16 mouse cellular contexts compared by ENCODE assay signal in genomic region chr10:69930503-69930902, GRCm38 (mm10).
DNase-seq lines count a peak whose midpoint lies in the region; ATAC-seq and TF ChIP-seq lines count a peak whose summit lies in the region.
"Had no signal": no experiment of that assay in that cellular context is flagged by ENCODE, and none has a peak within 500 bp of the region (broad histone marks: within the 10 kb centered on the region; RNA-seq: fewer than 3 reads in every experiment).

No protein-coding gene starts in this region.

- H3K9me3 ChIP-seq in liver, embryonic 15.5 days (replicated peaks): no peaks in the 10 kb centered on the region
- H3K9me3 ChIP-seq in liver, embryonic 11.5 days (ENCODE audit: control insufficient read depth, low read length): no peaks in the 10 kb centered on the region
- H3K9me3 ChIP-seq in limb, embryonic 10.5 days (replicated peaks): no peaks in the 10 kb centered on the region
- H3K9me3 ChIP-seq: forebrain, embryonic 12.5 days; heart, embryonic 12.5 days; limb, embryonic 12.5 days had no signal

- WGBS in liver, embryonic 15.5 days (ENCODE audit: insufficient replicate concordance): 69% methylated on average over 8 of the region's 8 CpGs
- 84% methylated on average over 8 of the region's 8 CpGs for WGBS in liver, embryonic 11.5 days
- WGBS in limb, embryonic 10.5 days: 94% methylated on average over 8 of the region's 8 CpGs

- H3K4me1 ChIP-seq in liver, embryonic 15.5 days (replicated peaks): peaks cover 1% of the 10 kb centered on the region
- peaks cover 7% of the 10 kb centered on the region; the same call in 1 of the 2 replicates for H3K4me1 ChIP-seq in liver, embryonic 11.5 days (replicated peaks; ENCODE audit: control insufficient read depth, insufficient read depth, low read length)
- H3K4me1 ChIP-seq in limb, embryonic 10.5 days: peaks cover 17% of the 10 kb centered on the region

- peaks cover 35% of the 10 kb centered on the region for H3K27me3 ChIP-seq in liver, embryonic 15.5 days
- H3K27me3 ChIP-seq in liver, embryonic 11.5 days (replicated peaks; ENCODE audit: control insufficient read depth, insufficient read depth, low read length): peaks cover 5% of the 10 kb centered on the region
- no peaks in the 10 kb centered on the region for H3K27me3 ChIP-seq in Patski
- no peaks in the 10 kb centered on the region for H3K27me3 ChIP-seq in limb, embryonic 10.5 days (ENCODE audit: low read depth, poor library complexity, severe bottlenecking)
- H3K27me3 ChIP-seq: heart, embryonic 12.5 days; limb, embryonic 12.5 days had no signal

- peaks cover 4% of the 10 kb centered on the region for H3K36me3 ChIP-seq in liver, embryonic 15.5 days (replicated peaks)
- no peaks in the 10 kb centered on the region for H3K36me3 ChIP-seq in liver, embryonic 11.5 days (ENCODE audit: control insufficient read depth, insufficient read depth, low read length)
- peaks cover 30% of the 10 kb centered on the region for H3K36me3 ChIP-seq in limb, embryonic 10.5 days
- H3K36me3 ChIP-seq: forebrain, embryonic 12.5 days had no signal

- CTCF ChIA-PET in Patski (lab: Charles Lee): interaction anchor here (0.7 to 2.9 kb wide), 7 partner anchors 9 to 59 kb away, joined by 3 to 10 read pairs (median 4); no protein-coding TSS in a partner anchor

- peak; percentile 35 for DNase-seq in adrenal gland, adult 2 months
- DNase-seq in adrenal gland, postnatal 25 days: no peak
- no peak for DNase-seq in liver, embryonic 11.5 days (ENCODE audit: low spot score)
- no peak for DNase-seq in Patski (ENCODE audit: low read depth, low spot score)
- DNase-seq in skeletal muscle tissue, adult 2 months (ENCODE audit: low read depth, low spot score): peak; percentile 81
- no peak for DNase-seq in limb, embryonic 10.5 days (ENCODE audit: low spot score)
- DNase-seq in layer of hippocampus, postnatal 25 days (ENCODE audit: extremely low spot score in 1 of 2, low spot score in 1 of 2): no peak
- DNase-seq: cerebellum, postnatal 10 days; embryo, embryonic 11 days; kidney, adult 8-10 months; right cerebral cortex, postnatal 25 days had no signal

- no peak for TF ChIP-seq CTCF in Patski (IDR thresholded peaks at IDR 0.05)

- H3K9ac ChIP-seq in liver, embryonic 15.5 days: no peak overlapping the region
- no peak overlapping the region for H3K9ac ChIP-seq in liver, embryonic 11.5 days (ENCODE audit: low read depth, low read length)
- H3K9ac ChIP-seq: forebrain, embryonic 12.5 days; heart, embryonic 12.5 days; limb, embryonic 12.5 days had no signal

- H3K4me2 ChIP-seq in liver, embryonic 15.5 days: no peak overlapping the region
- H3K4me2 ChIP-seq in liver, embryonic 11.5 days: no peak overlapping the region
- H3K4me2 ChIP-seq: forebrain, embryonic 12.5 days; heart, embryonic 12.5 days; limb, embryonic 12.5 days had no signal

- H3K4me3 ChIP-seq in liver, embryonic 15.5 days (replicated peaks): no peak overlapping the region
- H3K4me3 ChIP-seq in liver, embryonic 11.5 days (ENCODE audit: low read depth, low read length): no peak overlapping the region
- no peak overlapping the region for H3K4me3 ChIP-seq in limb, embryonic 10.5 days
- H3K4me3 ChIP-seq: forebrain, embryonic 12.5 days; heart, embryonic 12.5 days; limb, embryonic 12.5 days had no signal

- ATAC-seq in liver, embryonic 15.5 days (ENCODE audit: insufficient read depth): peak; percentile 22; the same call in 1 of the 2 replicates
- no peak for ATAC-seq in liver, embryonic 11.5 days (replicated peaks; ENCODE audit: low FRiP score)
- peak; percentile 11 for ATAC-seq in Patski
- ATAC-seq: midbrain, embryonic 16.5 days had no signal

- POLR2A ChIA-PET in Patski (lab: Charles Lee): interaction anchor here (1.0 to 2.1 kb wide), 4 partner anchors 9 to 30 kb away, joined by 3 to 12 read pairs (median 5); no protein-coding TSS in a partner anchor

- peak overlapping the region; percentile 24 for H3K27ac ChIP-seq in liver, embryonic 15.5 days (replicated peaks)
- H3K27ac ChIP-seq in liver, embryonic 11.5 days (ENCODE audit: low read depth, low read length): no peak overlapping the region
- no peak overlapping the region for H3K27ac ChIP-seq in limb, embryonic 10.5 days
- H3K27ac ChIP-seq: forebrain, embryonic 12.5 days; limb, embryonic 12.5 days had no signal

- in situ Hi-C loops in Patski (cut with MboI; ENCODE audit: low pct_unique_long_range_greater_than_20kb): no loop called here

Comparison
In these comparisons a context has a peak if more than half of its experiments do, and no peak if none do; other contexts are left out.
1. DNase-seq: peak in adrenal gland, adult 2 months (single experiment) and skeletal muscle tissue, adult 2 months (single experiment); none in adrenal gland, postnatal 25 days (single experiment), liver, embryonic 11.5 days (single experiment), Patski (single experiment), limb, embryonic 10.5 days (single experiment) and layer of hippocampus, postnatal 25 days (0 of 2).